ENCODE assay signal across 9 mouse cellular contexts in genomic region chr2:70443035-70443434, GRCm38 (mm10). TPM values are rescaled to one million over a fixed set of nuclear protein-coding genes. Genes with fewer than 3 reads are reported as not detected.
DNase-seq lines count a peak whose midpoint lies in the region; ATAC-seq lines count a peak whose summit lies in the region.
"Had no signal": no experiment of that assay in that cellular context is flagged by ENCODE, and none has a peak within 500 bp of the region (broad histone marks: within the 10 kb centered on the region; RNA-seq: fewer than 3 reads in every experiment).

No protein-coding gene starts in this region.

- H3K4me2 ChIP-seq in midbrain, embryonic 16.5 days (ENCODE audit: low read length), result 0 out of 2 replicates have a peak overlapping the region, but pooled peaks have one; percentile 26

- no peak for ATAC-seq in midbrain, embryonic 16.5 days
- no peak for ATAC-seq in megakaryocyte-erythroid progenitor cell, adult 5-6 weeks (replicated peaks; ENCODE audit: low FRiP score, low TSS enrichment, poor library complexity, severe bottlenecking)

- H3K9ac ChIP-seq in midbrain, embryonic 16.5 days (ENCODE audit: low read depth, low read length), result no peak overlapping the region

- H3K9me3 ChIP-seq in hindbrain, embryonic 10.5 days, result no peaks in the 10 kb centered on the region
- no peaks in the 10 kb centered on the region for H3K9me3 ChIP-seq in midbrain, embryonic 16.5 days (replicated peaks; ENCODE audit: control insufficient read depth, low read length, poor library complexity, severe bottlenecking)

- peak; percentile 10 to 14 for DNase-seq in cerebellum, adult 18-20 months
- no peak for DNase-seq in cerebellum, adult 9-10 months
- peak; percentile 8 for DNase-seq in right cerebral cortex, adult 18-20 months
- DNase-seq in right cerebral cortex, postnatal 25 days, result no peak
- peak; percentile 40 for DNase-seq in hindbrain, embryonic 10.5 days (ENCODE audit: low spot score)
- no peak for DNase-seq in spleen, postnatal 36 days (ENCODE audit: low spot score in 2 of 2)

- WGBS in hindbrain, embryonic 10.5 days, result 19% methylated on average over 4 of the region's 4 CpGs
- 6% methylated on average over 4 of the region's 4 CpGs for WGBS in midbrain, embryonic 16.5 days

- H3K4me3 ChIP-seq in hindbrain, embryonic 10.5 days, result no peak overlapping the region
- H3K4me3 ChIP-seq in midbrain, embryonic 16.5 days (ENCODE audit: low read depth, low read length), result no peak overlapping the region

- peaks cover 19% of the 10 kb centered on the region for H3K4me1 ChIP-seq in hindbrain, embryonic 10.5 days (replicated peaks)
- peaks cover 12% of the 10 kb centered on the region for H3K4me1 ChIP-seq in midbrain, embryonic 16.5 days (ENCODE audit: control insufficient read depth, insufficient read depth, low read length)

- no peak overlapping the region for H3K27ac ChIP-seq in hindbrain, embryonic 10.5 days
- no peak overlapping the region for H3K27ac ChIP-seq in midbrain, embryonic 16.5 days (ENCODE audit: low read length)

- peaks cover 5% of the 10 kb centered on the region for H3K27me3 ChIP-seq in hindbrain, embryonic 10.5 days (ENCODE audit: insufficient read depth, poor library complexity, severe bottlenecking)
- H3K27me3 ChIP-seq in midbrain, embryonic 16.5 days (ENCODE audit: control insufficient read depth, insufficient read depth, low read depth, low read length), result no peaks in the 10 kb centered on the region

- H3K36me3 ChIP-seq in hindbrain, embryonic 10.5 days, result no peaks in the 10 kb centered on the region
- H3K36me3 ChIP-seq in midbrain, embryonic 16.5 days (ENCODE audit: control insufficient read depth, insufficient read depth, low read length), result no peaks in the 10 kb centered on the region

RNA-seq across cellular contexts. Expression of gene Sp5, which starts 31.7 kb away (rescaled TPM):
- 2.2 and 5.3 TPM in 2 replicates for polyA plus RNA-seq in hindbrain, embryonic 10.5 days (2016; fragmentation: Nextera tagmentation; extraction: Ambion mirVana)
- 13.2 and 21.3 TPM in 2 replicates for polyA plus RNA-seq in midbrain, embryonic 16.5 days (2015; fragmentation: Nextera tagmentation; extraction: Ambion mirVana)
- not detected in 2 replicates for total RNA-seq in megakaryocyte-erythroid progenitor cell, adult 5-6 weeks (2014; fragmentation: Nextera tagmentation)
- total RNA-seq in megakaryocyte-erythroid progenitor cell, adult 5-6 weeks (2017), result not detected in 2 replicates
- polyA plus RNA-seq: spleen, adult 2 months had no signal

Comparison
In these comparisons a context has a peak if more than half of its experiments do, and no peak if none do; other contexts are left out.
1. DNase-seq: peak in cerebellum, adult 18-20 months (2 of 2), right cerebral cortex, adult 18-20 months (single experiment) and hindbrain, embryonic 10.5 days (single experiment); none in cerebellum, adult 9-10 months (single experiment), right cerebral cortex, postnatal 25 days (single experiment) and spleen, postnatal 36 days (0 of 2).